Mouse (Mus musculus) urinary bladder, adult 18-20 months (tissue): ENCODE results near the gene Sstr2.
A peak's percentile ranks its signal among the peaks of the same experiment; 100 is the strongest.

Experiments
- DNase-seq, 2 experiments: peaks; one replicate each; pipeline ENCODE4 v3.0.0; 2022; ENCODE audit warnings: low spot score in 2 of 2, mixed read lengths in 2 of 2

The Sstr2 gene

DNA sequence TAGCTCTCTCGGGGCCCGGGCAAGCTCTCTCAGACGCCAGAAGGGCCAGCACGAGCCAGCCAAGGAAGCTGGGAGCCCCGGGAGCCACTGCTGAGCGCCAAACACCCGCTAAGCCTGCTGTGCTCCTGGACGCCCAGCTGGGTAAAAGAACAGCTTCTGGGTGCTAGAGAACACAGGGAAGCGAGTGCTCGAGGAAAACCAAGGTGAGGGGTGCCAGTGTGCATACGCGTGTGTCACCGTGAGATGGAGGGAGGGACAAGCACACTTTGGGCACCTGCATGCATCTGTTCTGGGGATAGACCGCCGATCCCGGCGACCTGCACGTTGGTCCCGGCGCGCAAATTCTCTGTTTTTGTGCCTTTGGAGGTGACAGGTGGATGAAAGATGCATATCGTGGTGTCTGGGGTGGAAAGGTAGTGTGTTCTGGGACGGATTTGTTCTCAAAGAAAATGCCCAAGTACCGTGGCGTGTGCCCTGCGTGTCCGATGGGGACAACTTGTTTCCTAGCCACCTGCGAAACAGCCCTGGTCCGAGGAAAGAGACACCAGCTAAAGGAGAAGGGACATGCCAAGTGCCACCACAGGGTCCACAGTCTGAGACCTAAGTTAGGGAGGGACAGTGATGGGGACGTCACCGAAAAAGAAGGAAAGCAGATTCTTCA is 408 bp downstream of the Sstr2 start:
- DNase-seq, result no peak

DNA sequence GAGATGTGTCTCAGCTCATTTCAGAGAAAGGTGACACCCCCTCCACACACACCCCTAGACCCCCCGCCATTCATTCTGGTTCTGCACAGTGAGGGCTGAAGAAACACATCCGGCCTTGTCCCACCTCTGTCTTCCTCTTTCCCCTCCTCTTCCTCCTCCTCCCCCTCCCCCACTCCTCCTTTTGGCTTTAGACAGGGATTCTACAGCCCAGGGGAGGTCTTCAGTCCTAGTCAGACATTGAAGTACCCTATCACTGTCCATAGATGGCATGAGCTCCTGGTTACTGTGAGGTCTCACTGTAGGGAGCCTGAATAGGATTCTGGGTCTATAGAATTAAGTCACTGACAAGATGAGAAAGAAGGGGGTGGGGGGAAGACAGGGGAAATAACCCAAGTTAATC is 1.9 kb downstream of the Sstr2 start:
- no peak for DNase-seq

DNA sequence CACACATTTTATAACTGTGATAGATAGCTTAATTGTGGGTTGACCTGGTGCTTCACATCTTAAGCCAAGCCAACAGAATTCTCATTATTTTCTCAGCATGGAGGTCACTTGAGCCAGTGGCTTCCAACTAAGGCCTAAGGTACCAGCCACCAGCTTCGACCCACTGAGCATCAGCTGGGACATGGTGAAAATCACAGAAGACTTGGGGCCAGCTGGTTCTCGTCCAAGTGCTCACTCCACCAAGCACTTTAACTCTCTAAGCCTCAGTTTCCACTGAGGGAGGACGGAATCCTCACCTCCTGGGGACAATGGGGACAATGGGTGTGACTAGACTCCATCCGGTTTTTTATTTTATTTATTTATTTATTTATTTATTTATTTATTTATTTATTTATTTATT is 2.9 kb downstream of the Sstr2 start:
- DNase-seq, result no peak

DNA sequence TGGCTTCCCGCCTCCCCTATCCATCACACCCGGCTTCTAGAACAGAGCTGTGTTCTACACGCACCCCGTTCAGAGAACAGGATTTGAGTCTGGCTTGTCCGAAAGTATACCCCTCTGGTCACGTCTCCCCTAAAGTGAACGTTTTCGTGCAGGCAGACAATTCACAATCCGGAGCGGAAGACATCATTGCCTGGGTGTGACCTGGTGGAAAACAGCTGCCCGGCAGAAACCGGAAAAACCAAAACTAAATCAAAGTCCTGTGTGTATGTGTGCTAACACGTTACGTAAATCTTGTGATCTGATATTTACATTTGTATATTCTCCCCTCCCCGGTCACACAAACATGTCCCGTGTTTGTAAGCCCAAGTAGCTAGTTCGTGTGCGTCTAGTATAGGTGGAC is 6.3 kb downstream of the Sstr2 start:
- no peak for DNase-seq

- no peak for DNase-seq
These were observed 8.6 kb downstream of the Sstr2 start for GRCm38 (mm10) chr11:113627785-113628184.

DNA sequence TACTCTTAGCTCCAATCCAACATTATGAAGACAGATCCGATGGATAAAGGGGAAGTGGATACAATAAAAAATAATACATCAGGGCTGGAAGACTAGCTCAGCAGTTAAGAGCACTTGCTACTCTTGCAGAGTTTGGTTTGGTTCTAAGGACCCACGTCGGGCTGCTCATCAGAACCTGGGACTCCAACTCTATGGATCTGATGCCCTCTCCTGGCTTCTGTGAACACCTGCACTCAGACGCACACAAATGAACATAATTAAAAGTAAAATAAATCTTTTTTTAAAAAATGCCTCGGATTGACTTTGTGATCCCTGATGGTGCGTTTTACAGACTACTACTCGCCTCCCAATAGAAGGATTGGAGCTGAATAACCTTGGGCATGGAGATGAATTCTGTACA is 11.5 kb downstream of the Sstr2 start:
- no peak for DNase-seq

- DNase-seq, result no peak
These were observed 12.2 kb downstream of the Sstr2 start for GRCm38 (mm10) chr11:113631302-113631701.

DNA sequence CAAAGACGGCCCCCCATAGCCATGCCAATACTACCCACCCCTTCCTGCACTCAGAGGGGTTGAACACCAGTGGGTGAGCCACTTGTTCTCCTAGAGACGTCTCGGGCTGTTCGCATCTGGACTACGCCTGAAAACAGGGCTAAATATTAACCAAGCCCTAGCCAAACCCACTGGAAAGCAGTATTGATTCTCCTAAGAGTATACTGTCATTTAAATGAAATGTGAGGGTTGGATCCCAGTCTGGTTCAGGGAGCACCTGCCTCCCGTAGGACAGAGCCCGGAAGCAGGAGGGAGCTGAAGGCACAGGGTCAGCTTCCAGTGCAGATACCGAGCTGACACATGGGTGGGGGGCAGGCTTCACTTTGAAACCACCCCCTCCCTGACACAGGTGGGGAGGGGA is 12.7 kb downstream of the Sstr2 start:
- DNase-seq, result no peak

- no peak for DNase-seq
These were observed 13.2 kb downstream of the Sstr2 start for GRCm38 (mm10) chr11:113632303-113632702.

GRCm38 (mm10) chr11:113633398-113633797 is 14.3 kb downstream of the Sstr2 start:
- no peak for DNase-seq

DNA sequence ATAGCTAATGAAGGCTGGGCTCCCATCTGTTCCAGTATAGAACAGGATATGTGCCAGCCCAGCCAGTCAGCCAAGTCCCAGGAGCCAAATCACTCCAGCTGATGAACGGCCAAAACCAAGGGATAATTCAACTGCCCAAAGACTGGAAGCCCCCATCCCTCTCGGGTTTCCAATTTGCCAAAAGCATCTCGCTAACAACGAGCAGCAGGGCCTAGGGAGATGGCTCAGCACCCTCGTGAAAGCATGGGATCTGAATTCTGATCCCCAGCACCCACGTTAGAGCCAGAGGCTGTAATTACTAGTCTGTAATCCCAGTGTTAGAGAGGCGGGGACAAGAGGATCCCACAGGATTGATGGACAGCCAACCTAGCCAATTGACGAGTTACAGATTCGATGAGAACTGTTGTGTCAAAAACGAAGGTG is 15.6 kb downstream of the Sstr2 start:
- no peak for DNase-seq

DNA sequence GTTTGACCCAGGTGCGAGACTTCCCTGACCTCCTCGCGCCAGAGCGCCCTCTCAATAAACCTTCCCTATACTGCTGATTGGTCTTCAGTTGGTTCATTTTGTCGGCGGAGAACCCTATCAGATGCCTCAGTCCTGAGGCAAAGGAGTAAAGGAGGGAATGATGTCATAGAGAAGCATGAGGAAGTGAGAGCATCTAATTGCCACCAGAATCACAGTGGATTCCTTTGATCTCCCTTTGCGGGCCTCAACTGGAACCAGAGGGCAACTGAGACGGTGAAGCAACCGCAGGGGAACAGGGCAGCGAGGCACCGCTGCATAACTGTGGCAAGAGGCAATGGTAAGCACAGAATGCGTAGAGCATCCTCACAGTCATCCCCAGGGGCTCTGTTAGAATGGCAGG is 19.5 kb downstream of the Sstr2 start:
- no peak for DNase-seq

DNA sequence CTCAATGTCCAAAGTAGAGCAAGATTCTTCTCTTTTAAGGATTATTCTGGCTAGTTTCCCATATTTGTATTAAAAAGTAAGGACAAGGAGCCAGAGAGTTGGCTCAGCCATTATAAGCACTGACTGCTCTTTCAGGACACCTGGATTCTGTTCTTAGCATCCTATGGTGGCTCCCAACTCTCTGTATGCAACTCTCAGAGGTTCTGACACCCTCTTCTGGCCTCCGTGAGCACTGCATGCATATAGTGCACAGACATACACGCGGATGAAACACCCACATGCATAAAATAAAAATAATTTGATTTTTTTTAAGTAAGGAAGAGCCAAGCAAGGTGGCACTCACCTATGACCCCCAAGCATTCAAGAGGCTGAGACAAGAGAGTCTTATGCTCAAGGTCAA is 26.0 kb downstream of the Sstr2 start:
- no peak for DNase-seq

DNA sequence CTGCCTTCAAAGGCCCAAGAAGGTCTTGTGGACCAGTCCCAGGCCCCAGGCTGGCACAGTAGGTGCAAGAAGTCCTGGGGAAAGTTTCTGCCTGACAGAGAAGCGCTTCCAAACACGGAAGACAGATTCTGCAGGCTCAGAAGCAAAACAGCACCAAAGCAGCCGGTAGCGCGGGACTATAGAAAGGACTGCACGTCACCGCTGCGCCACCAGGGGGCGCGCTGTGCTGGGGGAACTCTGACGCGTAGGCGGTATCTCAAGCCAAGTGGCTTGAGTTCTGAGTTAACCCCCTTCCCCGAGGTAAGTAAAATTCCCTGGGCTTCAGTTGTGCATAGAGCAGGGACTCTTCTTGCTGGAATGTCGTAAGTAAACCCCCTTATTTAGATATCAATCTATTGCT is 29.0 kb downstream of the Sstr2 start:
- peak; percentile 55 to 61 for DNase-seq

DNA sequence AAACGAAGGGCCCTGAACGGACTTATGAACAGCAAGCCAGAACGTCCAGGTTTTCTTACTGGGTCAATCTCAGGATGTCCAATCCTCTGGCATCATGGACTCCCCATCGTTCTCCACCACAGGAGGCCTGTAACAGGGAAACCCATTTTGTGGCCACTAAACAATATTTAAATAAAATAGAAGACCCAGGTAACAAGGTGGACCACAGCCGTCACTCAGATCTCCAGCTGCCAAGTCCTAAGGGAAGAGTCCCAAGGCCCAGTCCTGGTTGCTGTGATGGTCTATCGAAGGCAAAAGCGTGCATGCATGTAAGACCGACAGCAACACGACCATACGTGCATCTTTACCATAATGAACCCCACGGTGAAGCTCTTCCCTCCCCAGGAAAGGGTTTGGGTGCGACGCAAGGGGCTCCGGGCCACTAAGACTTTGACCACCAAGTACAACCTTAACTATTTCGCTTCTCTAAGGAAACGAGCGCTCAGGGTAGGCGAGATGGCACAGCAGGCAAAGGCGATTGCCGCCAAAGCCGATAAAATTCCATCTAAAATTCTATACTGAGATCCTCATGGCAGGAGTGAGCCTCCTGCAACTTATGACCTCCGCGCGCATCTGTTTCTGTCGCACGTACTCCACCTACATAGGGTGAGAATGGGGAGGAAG is 29.7 kb downstream of the Sstr2 start, which contains the start of gene Cog1:
TSS of gene Cog1 (plus strand) at position 480 of the 663 bp plus-strand sequence.
- peak in 1 of 2 experiments; percentile 16 for DNase-seq

- DNase-seq, result peak; percentile 41 to 71
These were observed 30.4 kb downstream of the Sstr2 start, which contains the start of gene Slc39a11 for GRCm38 (mm10) chr11:113649353-113650210. Slc39a11 (minus strand) TSS chr11:113650079.

DNA sequence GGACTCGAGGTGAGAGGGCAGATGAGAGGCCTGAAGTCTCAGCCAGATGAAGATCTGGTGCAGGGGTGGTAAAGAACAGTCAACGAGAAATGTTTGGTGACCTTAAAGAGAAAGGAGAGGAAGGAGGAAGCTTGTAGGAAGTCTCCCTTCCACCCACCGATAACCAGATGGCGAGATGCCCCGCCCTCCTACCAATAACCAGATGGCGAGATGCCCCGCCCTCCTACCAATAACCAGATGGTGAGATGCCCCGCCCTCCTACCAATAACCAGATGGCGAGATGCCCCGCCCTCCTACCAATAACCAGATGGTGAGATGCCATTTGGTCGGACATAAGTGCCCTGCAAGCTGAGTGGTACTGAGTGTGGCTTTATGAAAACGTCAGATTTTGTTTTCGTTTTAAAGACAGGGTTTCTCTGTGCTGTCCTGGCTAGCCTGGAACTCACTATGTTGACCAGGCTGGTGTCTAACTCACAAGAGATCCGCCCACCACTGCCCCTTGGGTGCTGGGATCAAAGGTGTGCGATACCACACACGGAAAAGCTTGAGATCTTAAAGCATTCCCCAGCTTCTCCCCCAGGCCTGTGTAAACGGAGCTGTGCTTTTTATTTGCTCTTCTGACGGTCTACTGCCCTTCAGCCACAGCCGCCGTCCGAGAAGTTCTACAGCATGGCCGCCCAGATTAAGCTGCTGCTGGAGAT is 32.2 kb downstream of the Sstr2 start:
- DNase-seq, result no peak

DNA sequence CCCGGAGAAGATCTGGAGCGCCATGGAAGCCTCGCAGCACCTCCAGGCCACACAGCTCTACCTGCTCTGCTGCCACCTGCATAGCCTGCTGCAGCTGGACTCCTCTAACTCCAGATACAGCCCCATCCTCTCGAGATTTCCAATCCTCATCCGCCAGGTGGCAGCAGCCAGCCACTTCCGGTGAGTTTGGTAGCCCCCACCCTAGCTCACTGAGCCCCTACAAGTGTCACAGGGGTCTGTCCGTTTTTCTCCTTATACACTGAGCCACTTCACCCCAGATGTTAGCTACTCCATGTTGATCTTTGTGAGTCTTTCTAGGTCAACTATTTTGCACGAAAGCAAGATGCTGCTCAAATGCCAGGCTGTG is 32.7 kb downstream of the Sstr2 start:
- DNase-seq, result no peak

- DNase-seq, result no peak
These were observed 33.4 kb downstream of the Sstr2 start for GRCm38 (mm10) chr11:113652516-113652915.

- DNase-seq, result no peak
These were observed 35.0 kb downstream of the Sstr2 start for GRCm38 (mm10) chr11:113654105-113654504.

DNA sequence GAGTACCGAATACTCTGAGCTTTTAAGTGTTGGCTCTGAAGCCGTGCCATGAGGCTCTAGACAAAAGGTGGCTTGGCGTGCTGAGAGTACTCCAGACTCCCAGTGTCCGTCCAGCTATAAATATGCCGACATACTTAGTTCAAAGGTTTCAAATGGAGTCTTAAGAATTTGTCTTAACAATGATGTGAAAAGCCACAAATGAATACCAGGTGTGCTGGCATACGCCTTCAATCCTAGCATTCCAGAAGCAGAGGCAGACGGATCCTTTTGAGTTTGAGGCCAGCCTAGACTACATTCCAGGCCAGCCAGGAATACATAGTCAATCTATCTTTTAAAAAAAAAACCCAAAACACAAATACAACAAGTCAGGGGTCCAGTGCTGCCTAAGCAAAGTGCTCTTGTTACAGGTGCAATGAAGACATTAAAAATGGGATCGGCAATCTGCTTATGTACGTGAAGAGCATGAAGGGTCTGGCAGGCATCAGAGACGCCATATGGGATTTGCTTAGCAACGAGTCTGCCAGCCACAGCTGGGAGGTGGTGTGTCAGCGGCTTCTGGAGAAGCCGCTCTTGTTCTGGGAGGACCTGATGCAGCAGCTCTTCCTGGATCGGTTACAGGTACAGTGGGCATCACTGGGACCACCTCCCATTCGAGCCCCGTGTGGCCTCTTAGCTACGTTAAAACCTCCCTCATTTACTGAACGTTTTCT is 35.6 kb downstream of the Sstr2 start:
- DNase-seq, result no peak
